Mouse (Mus musculus) forebrain, embryonic 13.5 days (tissue): ENCODE measurements around the gene Rpl27. TPM values are rescaled to one million over a fixed set of nuclear protein-coding genes. Genes with fewer than 3 reads are reported as not detected.
"Not testable (repeated sequence)": the region's sequence is repeated elsewhere in the genome, so short reads cannot be mapped to it uniquely, and the experiment has no call there.

Experiments used
- ATAC-seq: fragments of 200-750 bp; cut with Nextera tagmentation; 2 replicates; pipeline ENCODE4 v1.8.0; 2017
- H3K27ac ChIP-seq: fragments of 300-500 bp; sonication (generic); 2 replicates; pipeline ENCODE4 v1.5.1; 2015; ENCODE audit warnings: inconsistent platforms, mild to moderate bottlenecking, moderate library complexity
- H3K27me3 ChIP-seq: fragments of 300-500 bp; sonication (generic); 2 replicates; pipeline ENCODE4 v1.6.1; 2015; ENCODE audit warnings: mild to moderate bottlenecking, inconsistent platforms
- H3K36me3 ChIP-seq: fragments of 300-500 bp; sonication (generic); 2 replicates; pipeline ENCODE4 v1.6.1; 2015; ENCODE audit warnings: mild to moderate bottlenecking, inconsistent platforms; ENCODE audit not compliant: poor library complexity, severe bottlenecking
- H3K4me1 ChIP-seq: fragments of 300-500 bp; sonication (generic); 2 replicates; pipeline ENCODE4 v1.6.1; 2015; ENCODE audit warnings: inconsistent platforms
- H3K4me2 ChIP-seq: fragments of 300-500 bp; sonication (generic); 2 replicates; pipeline ENCODE4 v1.6.1; 2015; ENCODE audit warnings: inconsistent platforms, mild to moderate bottlenecking, moderate library complexity
- H3K4me3 ChIP-seq: fragments of 300-500 bp; sonication (generic); 2 replicates; pipeline ENCODE4 v1.5.1; 2015; ENCODE audit warnings: mild to moderate bottlenecking, inconsistent platforms
- H3K9ac ChIP-seq: fragments of 300-500 bp; sonication (generic); 2 replicates; pipeline ENCODE4 v1.6.1; 2015; ENCODE audit warnings: mild to moderate bottlenecking, inconsistent platforms
- H3K9me3 ChIP-seq: fragments of 300-500 bp; sonication (generic); replicated peaks from 2 replicates; pipeline ENCODE4 v1.6.1; 2016; ENCODE audit warnings: inconsistent platforms
- WGBS: fragments of 180-500 bp; shearing (Covaris S2); methylation state at CpG from one replicate; pipeline ENCODE4 v1.1.7; 2015; 5-methylcytosine and 5-hydroxymethylcytosine counted together
- polyA plus RNA-seq: library from polyadenylated mRNA; unstranded; fragments of >200 nt; fragmentation: Nextera tagmentation; extraction: Ambion mirVana; gene quantifications from 2 replicates; pipeline ENCODE4 v1.2.1, GENCODE M21; 2015

Rpl27 gene
- polyA plus RNA-seq, 1 experiment from 2014 or later: 387 TPM

DNA sequence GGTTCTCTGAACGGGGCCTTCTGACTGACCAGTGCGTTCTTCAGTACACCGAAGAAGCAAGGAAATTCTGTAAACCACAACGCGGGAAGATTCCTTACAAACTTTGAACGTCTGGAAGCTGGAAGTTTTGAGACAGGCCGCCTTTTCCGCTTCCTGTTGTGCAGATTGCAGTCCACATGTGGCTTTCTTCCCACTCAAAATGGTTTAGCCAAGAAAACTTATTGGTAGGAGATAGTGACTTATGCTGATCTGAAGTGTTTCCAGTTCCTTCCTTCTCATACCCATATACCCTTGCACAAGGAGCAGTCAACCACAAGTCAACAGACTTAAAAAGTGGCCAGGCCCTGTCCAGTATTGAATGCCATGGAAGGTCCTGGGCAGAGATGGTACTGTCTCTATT, 15.9 kb upstream of the Rpl27 start:
- peak overlapping the region; percentile 99 for H3K4me3 ChIP-seq
- peaks cover 4% of the 10 kb centered on the region for H3K27me3 ChIP-seq
- peak overlapping the region; percentile 96 for H3K4me2 ChIP-seq
- no peak overlapping the region for H3K27ac ChIP-seq
- H3K9me3 ChIP-seq: no peaks in the 10 kb centered on the region
- H3K36me3 ChIP-seq: peaks cover 20% of the 10 kb centered on the region
- 69% methylated on average over 8 of the region's 8 CpGs for WGBS
- no peak for ATAC-seq
- peak overlapping the region; percentile 91 for H3K9ac ChIP-seq
- peaks cover 25% of the 10 kb centered on the region for H3K4me1 ChIP-seq

DNA sequence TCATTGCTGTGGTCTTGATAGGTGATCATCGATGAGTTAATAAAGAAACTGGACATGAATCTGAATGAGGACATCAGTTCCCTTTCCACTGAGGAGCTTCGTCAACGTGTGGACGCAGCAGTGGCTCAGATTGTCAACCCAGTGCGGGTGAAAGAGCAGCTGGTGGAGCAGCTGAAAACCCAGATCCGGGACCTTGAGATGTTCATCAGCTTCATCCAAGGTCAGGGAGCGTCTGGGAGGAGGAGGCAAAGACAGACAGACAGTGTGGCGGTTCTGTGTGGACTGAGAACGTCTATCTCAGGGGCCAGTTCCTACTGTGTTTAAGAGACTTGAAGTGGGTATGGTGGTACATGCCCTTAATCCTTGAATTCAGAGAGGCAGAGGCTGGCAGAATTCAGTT, 10.8 kb upstream of the Rpl27 start:
- no peak overlapping the region for H3K4me3 ChIP-seq
- H3K27ac ChIP-seq: no peak overlapping the region
- H3K27me3 ChIP-seq: no peaks in the 10 kb centered on the region
- 92% methylated on average over 9 of the region's 9 CpGs for WGBS
- no peak for ATAC-seq
- H3K4me2 ChIP-seq: no peak overlapping the region
- peaks cover 66% of the 10 kb centered on the region for H3K36me3 ChIP-seq
- no peak overlapping the region for H3K9ac ChIP-seq
- peaks cover 8% of the 10 kb centered on the region for H3K4me1 ChIP-seq
- no peaks in the 10 kb centered on the region for H3K9me3 ChIP-seq

GRCm38 (mm10) chr11:101433396-101433795, 8.7 kb upstream of the Rpl27 start:
- ATAC-seq: no peak
- H3K4me3 ChIP-seq: no peak overlapping the region
- no peak overlapping the region for H3K27ac ChIP-seq
- no peaks in the 10 kb centered on the region for H3K27me3 ChIP-seq
- H3K4me2 ChIP-seq: no peak overlapping the region
- 93% methylated on average over 13 of the region's 13 CpGs for WGBS
- H3K9me3 ChIP-seq: no peaks in the 10 kb centered on the region
- H3K36me3 ChIP-seq: peaks cover 66% of the 10 kb centered on the region
- no peaks in the 10 kb centered on the region for H3K4me1 ChIP-seq
- no peak overlapping the region for H3K9ac ChIP-seq

DNA sequence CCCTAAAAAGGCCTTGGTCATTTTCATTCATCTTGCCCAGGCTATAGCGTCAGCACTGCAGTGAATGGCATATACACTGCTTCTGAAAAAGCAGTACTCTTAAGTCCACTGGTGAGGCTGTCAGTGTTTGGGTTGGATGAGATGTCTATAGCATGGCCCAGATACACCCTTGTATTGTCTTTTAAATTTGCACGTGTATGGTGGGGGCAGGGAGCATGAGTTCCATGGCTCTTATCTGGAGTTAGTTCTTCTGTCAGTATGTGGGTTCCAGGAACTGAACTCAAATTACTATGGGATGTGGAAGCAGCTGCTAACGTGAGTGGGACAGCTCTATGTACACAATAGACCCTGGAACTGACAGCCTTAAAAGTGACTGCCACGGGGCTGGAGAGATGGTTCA, 6.3 kb upstream of the Rpl27 start:
- Histone ChIP-seq H3K27me3 (no peaks in the 10 kb centered on the region), H3K4me3 (no peak overlapping the region), H3K9me3 (no peaks in the 10 kb centered on the region), H3K4me1 (no peaks in the 10 kb centered on the region), H3K4me2 (no peak overlapping the region), H3K36me3 (peaks cover 50% of the 10 kb centered on the region), H3K27ac (no peak overlapping the region), H3K9ac (no peak overlapping the region)
- ATAC-seq: no peak
- WGBS: 87% methylated on average over 4 of the region's 4 CpGs

GRCm38 (mm10) chr11:101436916-101437315, 5.2 kb upstream of the Rpl27 start:
- no peak overlapping the region for H3K27ac ChIP-seq
- H3K36me3 ChIP-seq: peaks cover 39% of the 10 kb centered on the region
- ATAC-seq: no peak
- H3K4me2 ChIP-seq: no peak overlapping the region
- H3K4me3 ChIP-seq: no peak overlapping the region
- H3K27me3 ChIP-seq: no peaks in the 10 kb centered on the region
- H3K4me1 ChIP-seq: no peaks in the 10 kb centered on the region
- no peak overlapping the region for H3K9ac ChIP-seq
- no peaks in the 10 kb centered on the region for H3K9me3 ChIP-seq
- 40% methylated on average over 4 of the region's 4 CpGs for WGBS

DNA sequence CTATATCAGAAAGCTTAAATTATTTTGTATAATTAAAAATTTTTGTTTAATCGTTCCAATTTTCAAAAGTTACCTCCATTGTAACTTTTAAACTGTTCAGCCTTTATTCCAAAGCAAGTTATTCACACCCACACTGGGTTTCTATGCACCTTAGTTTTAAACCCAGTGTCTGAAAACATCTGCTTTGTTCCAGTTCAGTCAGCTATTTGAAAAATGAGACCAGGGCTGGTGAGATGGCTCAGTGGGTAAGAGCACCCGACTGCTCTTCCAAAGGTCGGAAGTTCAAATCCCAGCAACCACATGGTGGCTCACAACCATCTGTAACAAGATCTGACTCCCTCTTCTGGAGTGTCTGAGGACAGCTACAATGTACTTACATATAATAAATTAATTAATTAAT, 4.1 kb upstream of the Rpl27 start:
- H3K27ac ChIP-seq, H3K9ac ChIP-seq, H3K27me3 ChIP-seq, H3K4me1 ChIP-seq, H3K4me2 ChIP-seq, H3K9me3 ChIP-seq, ATAC-seq, H3K4me3 ChIP-seq: not testable (repeated sequence)
- peaks cover 30% of the 10 kb centered on the region for H3K36me3 ChIP-seq
- WGBS: 59% methylated on average over 3 of the region's 3 CpGs

DNA sequence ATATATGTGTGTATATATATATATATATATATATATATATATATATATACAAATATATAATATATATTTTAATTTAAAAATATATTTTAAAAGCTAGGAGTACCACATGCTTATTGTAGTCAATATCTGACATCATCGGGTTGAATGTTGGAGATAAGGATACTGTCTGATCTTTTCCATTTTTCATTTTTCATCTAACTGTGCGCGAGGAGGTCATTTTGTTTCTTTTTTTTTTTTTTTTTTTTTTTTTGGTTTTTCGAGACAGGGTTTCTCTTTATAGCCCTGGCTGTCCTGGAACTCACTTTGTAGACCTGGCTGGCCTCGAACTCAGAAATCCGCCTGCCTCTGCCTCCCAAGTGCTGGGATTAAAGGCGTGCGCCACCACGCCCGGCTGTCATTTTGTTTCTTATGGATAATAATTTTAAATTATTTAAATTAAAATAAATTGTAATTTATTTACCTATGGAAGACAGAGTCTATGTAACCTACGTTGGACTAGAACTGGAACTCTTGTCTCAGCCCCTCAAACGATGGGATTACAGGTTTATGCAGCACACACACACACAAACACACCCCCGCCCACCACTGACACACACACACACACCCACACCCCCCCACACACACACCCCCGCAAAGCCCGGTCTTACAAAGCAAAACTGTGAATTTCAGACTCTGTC, 510 bp upstream of the Rpl27 start:
- Histone ChIP-seq H3K4me2 (peak overlapping the region; percentile 48), H3K4me1 (peaks cover 23% of the 10 kb centered on the region), H3K36me3 (peaks cover 31% of the 10 kb centered on the region), H3K4me3 (peak overlapping the region; percentile 85)
- H3K9me3 ChIP-seq, ATAC-seq, H3K9ac ChIP-seq, H3K27ac ChIP-seq, H3K27me3 ChIP-seq: not testable (repeated sequence)
- 37% methylated on average over 15 of the region's 15 CpGs for WGBS

GRCm38 (mm10) chr11:101442760-101443159, 662 bp downstream of the Rpl27 start:
- Histone ChIP-seq H3K4me2 (peak overlapping the region; percentile 97), H3K9me3 (no peaks in the 10 kb centered on the region), H3K36me3 (peaks cover 31% of the 10 kb centered on the region), H3K27ac (peak overlapping the region; percentile 92), H3K4me3 (peak overlapping the region; percentile 85), H3K9ac (peak overlapping the region; percentile 97), H3K27me3 (no peaks in the 10 kb centered on the region), H3K4me1 (peaks cover 23% of the 10 kb centered on the region)
- WGBS: under 1% methylated on average over 14 of the region's 14 CpGs
- ATAC-seq: no peak

DNA sequence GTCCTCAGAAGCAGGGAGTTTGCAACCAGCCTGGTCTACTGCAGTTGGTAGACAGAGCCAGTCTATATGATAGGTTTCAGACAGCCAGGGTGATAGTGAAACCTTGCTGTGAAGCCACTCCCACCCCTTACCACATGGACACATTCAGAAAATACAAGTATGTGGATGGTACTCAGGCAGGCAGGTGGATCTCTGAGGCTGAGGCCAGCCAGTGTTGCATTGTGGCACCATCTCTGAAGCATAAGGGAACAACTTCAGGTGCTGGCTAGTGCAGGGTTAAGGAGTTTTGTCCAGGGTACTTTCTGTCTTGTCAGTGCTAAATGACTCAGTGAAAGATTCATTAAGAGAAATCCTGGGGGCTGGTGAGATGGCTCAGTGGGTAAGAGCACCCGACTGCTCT, 4.2 kb downstream of the Rpl27 start:
- Histone ChIP-seq H3K27ac (no peak overlapping the region), H3K27me3 (no peaks in the 10 kb centered on the region), H3K4me1 (peaks cover 23% of the 10 kb centered on the region), H3K4me3 (no peak overlapping the region), H3K4me2 (no peak overlapping the region), H3K9me3 (no peaks in the 10 kb centered on the region), H3K9ac (no peak overlapping the region), H3K36me3 (peaks cover 31% of the 10 kb centered on the region)
- no peak for ATAC-seq
- WGBS: 96% methylated on average over 1 of the region's 1 CpGs

DNA sequence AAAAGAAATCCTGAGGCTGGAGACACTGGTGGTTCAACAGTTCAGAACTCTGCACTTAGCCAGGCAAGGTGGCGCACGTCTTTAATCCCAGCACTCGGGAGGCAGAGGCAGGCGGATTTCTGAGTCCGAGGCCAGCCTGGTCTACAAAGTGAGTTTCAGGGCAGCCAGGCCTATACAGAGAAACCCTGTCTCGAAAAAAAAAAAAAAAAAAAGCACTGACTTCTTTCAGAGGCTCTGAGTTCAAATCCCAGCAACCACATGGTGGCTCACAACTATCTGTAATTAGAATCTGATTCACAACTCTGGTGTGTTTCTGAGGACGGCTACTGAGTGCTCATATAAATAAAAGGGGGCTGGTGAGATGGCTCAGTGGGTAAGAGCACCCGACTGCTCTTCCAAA, 4.8 kb downstream of the Rpl27 start:
- H3K27ac ChIP-seq, H3K9me3 ChIP-seq, ATAC-seq, H3K9ac ChIP-seq, H3K27me3 ChIP-seq, H3K4me2 ChIP-seq, H3K4me3 ChIP-seq: not testable (repeated sequence)
- Histone ChIP-seq H3K36me3 (peaks cover 31% of the 10 kb centered on the region), H3K4me1 (peaks cover 23% of the 10 kb centered on the region)
- WGBS: 91% methylated on average over 8 of the region's 8 CpGs

- Histone ChIP-seq H3K9me3 (no peaks in the 10 kb centered on the region), H3K27me3 (no peaks in the 10 kb centered on the region), H3K4me3 (no peak overlapping the region), H3K9ac (no peak overlapping the region), H3K36me3 (peaks cover 31% of the 10 kb centered on the region), H3K27ac (no peak overlapping the region), H3K4me2 (no peak overlapping the region), H3K4me1 (peaks cover 23% of the 10 kb centered on the region)
- WGBS: 88% methylated on average over 5 of the region's 5 CpGs
- ATAC-seq: no peak
Measured at GRCm38 (mm10) chr11:101447786-101448185, 5.7 kb downstream of the Rpl27 start.

GRCm38 (mm10) chr11:101448274-101448746, 6.2 kb downstream of the Rpl27 start, which contains the start of gene Ifi35:
Gene Ifi35, plus strand, starts transcription at chr11:101448407.
- 44% methylated on average over 10 of the region's 10 CpGs for WGBS
- H3K4me2 ChIP-seq: 0 out of 2 replicates have a peak within 1 kb of the TSS, but pooled peaks have one; percentile 22
- H3K4me1 ChIP-seq: peaks cover 18% of the 10 kb centered on the region
- 0 out of 2 replicates have a peak within 1 kb of the TSS, but pooled peaks have one; percentile 10 for H3K4me3 ChIP-seq
- ATAC-seq: no peak
- H3K27ac ChIP-seq: no peak within 1 kb of the TSS
- H3K36me3 ChIP-seq: peaks cover 29% of the 10 kb centered on the region
- H3K9me3 ChIP-seq: no peaks in the 10 kb centered on the region
- H3K27me3 ChIP-seq: no peaks in the 10 kb centered on the region
- no peak within 1 kb of the TSS for H3K9ac ChIP-seq

DNA sequence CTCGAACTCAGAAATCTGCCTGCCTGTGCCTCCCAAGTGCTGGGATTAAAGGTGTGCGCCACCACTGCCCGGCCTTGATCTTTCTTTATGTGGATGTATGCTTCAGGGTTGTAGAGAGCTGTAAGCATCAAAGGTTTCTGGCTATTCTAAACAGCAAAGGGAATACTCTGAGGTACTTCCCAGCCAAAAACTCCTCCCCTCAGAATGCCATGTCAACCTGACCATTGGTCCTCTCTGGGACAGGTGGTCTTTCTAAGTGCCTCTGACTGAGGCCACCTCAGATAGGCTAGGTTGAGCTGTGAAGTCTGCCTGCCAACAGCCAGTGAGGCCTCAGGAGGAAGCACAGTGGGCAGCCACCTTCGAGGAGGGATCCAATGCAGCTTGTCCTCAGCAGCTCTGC, 6.8 kb downstream of the Rpl27 start:
- H3K4me1 ChIP-seq: peaks cover 12% of the 10 kb centered on the region
- no peak overlapping the region for H3K27ac ChIP-seq
- no peak overlapping the region for H3K4me3 ChIP-seq
- no peak overlapping the region for H3K9ac ChIP-seq
- WGBS: 78% methylated on average over 4 of the region's 4 CpGs
- no peaks in the 10 kb centered on the region for H3K9me3 ChIP-seq
- no peak overlapping the region for H3K4me2 ChIP-seq
- ATAC-seq: no peak
- peaks cover 23% of the 10 kb centered on the region for H3K36me3 ChIP-seq
- no peaks in the 10 kb centered on the region for H3K27me3 ChIP-seq
